Comparison of ENCODE assay signal across 8 mouse cellular contexts in genomic region chr11:101551751-101552475, GRCm38 (mm10). TPM values are rescaled to one million over a fixed set of nuclear protein-coding genes. Genes with fewer than 3 reads are reported as not detected.
DNase-seq lines count a peak whose midpoint lies in the region; ATAC-seq and TF ChIP-seq lines count a peak whose summit lies in the region.

Gene Brca1 (minus strand): TSS chr11:101551955.
Gene Nbr1 (plus strand): TSS chr11:101552149.

- peak within 1 kb of the TSS; percentile 93 for H3K9ac ChIP-seq in lung, postnatal 0 days (replicated peaks; ENCODE audit: low read depth)

- H3K4me1 ChIP-seq in hindbrain, embryonic 10.5 days (replicated peaks): peaks cover 27% of the 10 kb centered on the region
- H3K4me1 ChIP-seq in lung, postnatal 0 days (ENCODE audit: insufficient read depth, low read depth, low read length): peaks cover 5% of the 10 kb centered on the region; the same call in 1 of the 2 replicates

- no peaks in the 10 kb centered on the region for H3K9me3 ChIP-seq in hindbrain, embryonic 10.5 days
- H3K9me3 ChIP-seq in lung, postnatal 0 days (ENCODE audit: low read length): no peaks in the 10 kb centered on the region

- TF ChIP-seq CTCF in lung, postnatal 0 days (IDR thresholded peaks at IDR 0.05): no peak

- WGBS in hindbrain, embryonic 10.5 days: under 1% methylated on average over 43 of the region's 43 CpGs
- WGBS in lung, postnatal 0 days: under 1% methylated on average over 43 of the region's 43 CpGs

- H3K4me2 ChIP-seq in lung, postnatal 0 days (replicated peaks; ENCODE audit: low read depth, low read length): peak within 1 kb of the TSS; percentile 81

- H3K4me3 ChIP-seq in hindbrain, embryonic 10.5 days: peak within 1 kb of the TSS; percentile 85
- peak within 1 kb of the TSS; percentile 83 for H3K4me3 ChIP-seq in lung, postnatal 0 days (ENCODE audit: low read depth, low read length)

- peak; percentile 72 for ATAC-seq in frontal cortex, adult (ENCODE audit: low TSS enrichment)
- ATAC-seq in lung, postnatal 0 days: peak; percentile 82

- peak; percentile 40; the same call in 1 of the 2 replicates for TF ChIP-seq EP300 in lung, postnatal 0 days (IDR thresholded peaks at IDR 0.05)

- DNase-seq in MN1 (ENCODE audit: low spot score): peak; percentile 96
- peak; percentile 97 for DNase-seq in cerebellum, adult 9-10 months
- peak; percentile 98 for DNase-seq in hindbrain, embryonic 10.5 days (ENCODE audit: low spot score)
- DNase-seq in layer of hippocampus, adult 9-11 months: peak; percentile 94
- DNase-seq in lung, postnatal 0 days (ENCODE audit: low spot score): peak; percentile 99
- DNase-seq in ovary, postnatal 14 days (ENCODE audit: low spot score): peak; percentile 85
- peak; percentile 91 for DNase-seq in thymus, postnatal 14 days

- H3K27me3 ChIP-seq in hindbrain, embryonic 10.5 days (ENCODE audit: insufficient read depth, poor library complexity, severe bottlenecking): no peaks in the 10 kb centered on the region
- H3K27me3 ChIP-seq in lung, postnatal 0 days (replicated peaks; ENCODE audit: insufficient read depth, low read length): no peaks in the 10 kb centered on the region

- H3K27ac ChIP-seq in hindbrain, embryonic 10.5 days: peak within 1 kb of the TSS; percentile 98
- peak within 1 kb of the TSS; percentile 97 for H3K27ac ChIP-seq in lung, postnatal 0 days (ENCODE audit: low read length)

- H3K36me3 ChIP-seq in hindbrain, embryonic 10.5 days: peaks cover 47% of the 10 kb centered on the region
- no peaks in the 10 kb centered on the region for H3K36me3 ChIP-seq in lung, postnatal 0 days (ENCODE audit: insufficient read depth, low read length)

RNA-seq across cellular contexts. Expression of gene Brca1, which starts in this region (rescaled TPM):
- polyA plus RNA-seq in hindbrain, embryonic 10.5 days (2016; fragmentation: Nextera tagmentation; extraction: Ambion mirVana): 16.1 and 25.3 TPM in 2 replicates
- polyA plus RNA-seq in lung, postnatal 0 days (2015; fragmentation: Nextera tagmentation; extraction: Ambion mirVana): 0.42 and 1.5 TPM in 2 replicates

RNA-seq across cellular contexts. Expression of gene Nbr1, which starts in this region (rescaled TPM):
- polyA plus RNA-seq in hindbrain, embryonic 10.5 days (2016; fragmentation: Nextera tagmentation; extraction: Ambion mirVana): 71.0 and 81.8 TPM in 2 replicates
- 57.2 and 58.7 TPM in 2 replicates for polyA plus RNA-seq in lung, postnatal 0 days (2015; fragmentation: Nextera tagmentation; extraction: Ambion mirVana)

Comparison
In these comparisons a context has a peak if more than half of its experiments do, and no peak if none do; other contexts are left out.
1. Peak in every context shown above with its lines: DNase-seq, ATAC-seq, H3K4me3 ChIP-seq and H3K27ac ChIP-seq.